ENCODE assay signal across 27 mouse cellular contexts in the genomic region with DNA sequence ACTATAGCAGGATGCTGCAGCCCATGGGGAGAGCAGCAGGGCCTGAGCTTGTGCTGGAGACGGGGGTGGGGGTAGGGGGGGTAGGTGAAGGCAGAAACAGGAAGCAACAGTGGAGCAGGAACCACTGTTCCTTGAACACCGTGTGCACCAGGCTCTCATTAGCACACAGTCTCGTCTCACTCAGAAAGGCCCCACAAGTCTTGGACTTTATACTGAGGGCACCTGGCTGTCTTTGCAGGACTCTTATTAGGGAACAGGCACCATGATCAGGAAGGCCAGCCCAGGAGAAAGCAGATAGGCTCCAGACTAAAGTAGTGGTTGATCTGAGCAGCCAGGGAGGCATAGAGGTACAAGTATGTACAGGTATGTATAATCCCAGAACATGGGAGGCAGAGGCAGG. TPM values are rescaled to one million over a fixed set of nuclear protein-coding genes. Genes with fewer than 3 reads are reported as not detected.
DNase-seq lines count a peak whose midpoint lies in the region; TF ChIP-seq lines count a peak whose summit lies in the region.
"Had no signal": no experiment of that assay in that cellular context is flagged by ENCODE, and none has a peak within 500 bp of the region (broad histone marks: within the 10 kb centered on the region; RNA-seq: fewer than 3 reads in every experiment).

No protein-coding gene starts in this region.

- no peak for TF ChIP-seq POLR2A in kidney, adult 2 months (IDR thresholded peaks at IDR 0.05; ENCODE audit: low read depth, low read length)
- no peak for TF ChIP-seq POLR2A in small intestine, adult 2 months (IDR thresholded peaks at IDR 0.05; ENCODE audit: low read depth, low read length)

- no peaks in the 10 kb centered on the region for H3K27me3 ChIP-seq in kidney, adult 2 months (replicated peaks; ENCODE audit: control insufficient read depth, insufficient read depth, low read length)
- H3K27me3 ChIP-seq in small intestine, adult 2 months (ENCODE audit: control insufficient read depth, insufficient read depth, low read length): peaks cover 16% of the 10 kb centered on the region

- peaks cover 5% of the 10 kb centered on the region; the same call in 1 of the 2 replicates for H3K4me1 ChIP-seq in kidney, adult 2 months (ENCODE audit: control insufficient read depth, insufficient read depth, low read length)
- peaks cover 33% of the 10 kb centered on the region for H3K4me1 ChIP-seq in small intestine, adult 2 months (ENCODE audit: control insufficient read depth, insufficient read depth, insufficient read length, low read length)

- H3K4me3 ChIP-seq in kidney, adult 2 months (ENCODE audit: insufficient read depth, low read depth, low read length): no peak overlapping the region
- no peak overlapping the region for H3K4me3 ChIP-seq in small intestine, adult 2 months (ENCODE audit: low read depth, low read length)
- H3K4me3 ChIP-seq: embryonic facial prominence, embryonic 12.5 days; embryonic facial prominence, embryonic 15.5 days; gastrocnemius, adult 2 months; hindbrain, embryonic 12.5 days; hindbrain, embryonic 15.5 days had no signal

- no peak overlapping the region for H3K27ac ChIP-seq in kidney, adult 2 months (ENCODE audit: insufficient read depth, low read depth, low read length)
- H3K27ac ChIP-seq in small intestine, adult 2 months (ENCODE audit: insufficient read depth, low read depth, low read length): peak overlapping the region; percentile 36; the same call in 1 of the 2 replicates
- H3K27ac ChIP-seq: embryonic facial prominence, embryonic 12.5 days; embryonic facial prominence, embryonic 15.5 days; gastrocnemius, adult 2 months; hindbrain, embryonic 12.5 days; hindbrain, embryonic 15.5 days had no signal

- TF ChIP-seq CTCF in kidney, adult 2 months (conservative IDR thresholded peaks at IDR 0.05; ENCODE audit: insufficient read depth, insufficient read length, low read depth, low read length): no peak
- no peak for TF ChIP-seq CTCF in small intestine, adult 2 months (IDR thresholded peaks at IDR 0.05; ENCODE audit: extremely low read depth, insufficient read length, insufficient replicate concordance, low read depth, low read length)

- 32% methylated on average over 3 of the region's 3 CpGs for WGBS in kidney, adult 2 months
- WGBS in small intestine, adult 2 months: 11% methylated on average over 3 of the region's 3 CpGs

- peak; percentile 69 for DNase-seq in kidney, adult 2 months
- DNase-seq in kidney, postnatal 10 days: no peak
- DNase-seq in kidney, postnatal 36 days: peak; percentile 32 to 46
- no peak for DNase-seq in kidney, postnatal 4 days
- no peak for DNase-seq in cerebellum, adult 11 months
- DNase-seq: adrenal gland, postnatal 10 days; adrenal gland, postnatal 36 days; B cell, adult 2 months; cerebellum, adult 2 months; cerebellum, adult 9-11 months; cerebellum, postnatal 25 days; forebrain, postnatal 0 days; gastrocnemius, adult 2 months; gastrocnemius, postnatal 14 days; heart, adult 11 months had no signal

- no peaks in the 10 kb centered on the region for H3K36me3 ChIP-seq in kidney, adult 2 months (ENCODE audit: control insufficient read depth, insufficient read depth, low read length)
- no peaks in the 10 kb centered on the region for H3K36me3 ChIP-seq in small intestine, adult 2 months (ENCODE audit: control insufficient read depth, insufficient read depth, low read length)
- H3K36me3 ChIP-seq: embryonic facial prominence, embryonic 12.5 days; embryonic facial prominence, embryonic 15.5 days; G1E; hindbrain, embryonic 12.5 days; hindbrain, embryonic 15.5 days had no signal

RNA-seq across cellular contexts. Expression of a gene that starts 2.8 kb away (rescaled TPM):
- 0.07 and 0.13 TPM in 2 replicates for polyA plus RNA-seq in kidney, adult 2 months (2012; rRNA removed)
- polyA plus RNA-seq in small intestine, adult 2 months (2012; rRNA removed): 0.61 and 93.4 TPM in 2 replicates
- polyA plus RNA-seq: embryonic facial prominence, embryonic 12.5 days; forebrain, embryonic 11.5 days; G1E; heart, embryonic 11.5 days; heart, embryonic 14.5 days; heart, postnatal 0 days; Patski had no signal

RNA-seq across cellular contexts. Expression of a gene that starts 15.5 kb away (rescaled TPM):
- 0.04 and 0.05 TPM in 2 replicates for polyA plus RNA-seq in kidney, adult 2 months (2012; rRNA removed)
- polyA plus RNA-seq in small intestine, adult 2 months (2012; rRNA removed): 0.05 and 0.08 TPM in 2 replicates
- polyA plus RNA-seq: forebrain, embryonic 11.5 days; forebrain, embryonic 14.5 days; G1E; hindbrain, embryonic 12.5 days had no signal

RNA-seq across cellular contexts. Expression of a gene that starts 30.2 kb away (rescaled TPM):
- 5.4 and 6.1 TPM in 2 replicates for polyA plus RNA-seq in kidney, adult 2 months (2012; rRNA removed)
- 30.2 and 37.6 TPM in 2 replicates for polyA plus RNA-seq in small intestine, adult 2 months (2012; rRNA removed)

RNA-seq across cellular contexts. Expression of a gene that starts 30.4 kb away (rescaled TPM):
- not detected in 2 replicates for polyA plus RNA-seq in kidney, adult 2 months (2012; rRNA removed)
- 0.08 and 1.3 TPM in 2 replicates for polyA plus RNA-seq in small intestine, adult 2 months (2012; rRNA removed)
- polyA plus RNA-seq: forebrain, embryonic 11.5 days; forebrain, embryonic 14.5 days; G1E; heart, embryonic 11.5 days; heart, embryonic 14.5 days; heart, postnatal 0 days; hindbrain, embryonic 12.5 days; Patski had no signal

RNA-seq across cellular contexts. Expression of a gene that starts 39.9 kb away (rescaled TPM):
- polyA plus RNA-seq in kidney, adult 2 months (2012; rRNA removed): 14.0 and 18.1 TPM in 2 replicates
- polyA plus RNA-seq in small intestine, adult 2 months (2012; rRNA removed): 0.71 and 1.4 TPM in 2 replicates
- polyA plus RNA-seq: G1E had no signal

Comparison
In these comparisons a context has a peak if more than half of its experiments do, and no peak if none do; other contexts are left out.
1. DNase-seq: peak in kidney, adult 2 months (single experiment) and kidney, postnatal 36 days (2 of 2); none in kidney, postnatal 10 days (single experiment), kidney, postnatal 4 days (0 of 2) and cerebellum, adult 11 months (single experiment).